ENCODE assay signal across 18 mouse cellular contexts in genomic region chr5:65717063-65717902, GRCm38 (mm10). TPM values are rescaled to one million over a fixed set of nuclear protein-coding genes. Genes with fewer than 3 reads are reported as not detected.
DNase-seq lines count a peak whose midpoint lies in the region; ATAC-seq lines count a peak whose summit lies in the region.
"Had no signal": no experiment of that assay in that cellular context is flagged by ENCODE, and none has a peak within 500 bp of the region (broad histone marks: within the 10 kb centered on the region; RNA-seq: fewer than 3 reads in every experiment).

No protein-coding gene starts in this region.

- no peak overlapping the region for H3K4me3 ChIP-seq in heart, embryonic 14.5 days (ENCODE audit: control insufficient read depth in 1 of 2, insufficient read depth in 1 of 2, low read depth in 1 of 2, low read length in 2 of 2)
- H3K4me3 ChIP-seq in liver, embryonic 13.5 days (replicated peaks), result no peak overlapping the region
- H3K4me3 ChIP-seq in limb, embryonic 10.5 days, result no peak overlapping the region
- H3K4me3 ChIP-seq: embryonic facial prominence, embryonic 13.5 days; hindbrain, embryonic 10.5 days; left cerebral cortex, adult 2 months; limb, embryonic 12.5 days; lung, embryonic 15.5 days had no signal

- intact Hi-C loops in heart, postnatal 25 days (cut with DNase I), result no loop called here

- peak overlapping the region; percentile 53 to 67 for H3K27ac ChIP-seq in heart, embryonic 14.5 days (replicated peaks in 1 of 2; ENCODE audit: control insufficient read depth in 1 of 2, insufficient read depth in 1 of 2, low read depth in 2 of 2, low read length in 2 of 2)
- peak overlapping the region; percentile 73 for H3K27ac ChIP-seq in liver, embryonic 13.5 days
- no peak overlapping the region; the same call in 1 of the 2 replicates for H3K27ac ChIP-seq in limb, embryonic 10.5 days
- H3K27ac ChIP-seq: embryonic facial prominence, embryonic 13.5 days; hindbrain, embryonic 10.5 days; left cerebral cortex, adult 2 months; limb, embryonic 12.5 days; lung, embryonic 15.5 days; macrophage had no signal

- H3K4me1 ChIP-seq in heart, embryonic 14.5 days (ENCODE audit: control insufficient read depth in 2 of 2, insufficient read depth in 2 of 2, low read length in 2 of 2), result peaks cover 2 to 5% of the 10 kb centered on the region in 2 experiments; a peak in 3 of 4 replicates
- peaks cover 24% of the 10 kb centered on the region for H3K4me1 ChIP-seq in liver, embryonic 13.5 days (replicated peaks)
- no peaks in the 10 kb centered on the region for H3K4me1 ChIP-seq in limb, embryonic 10.5 days
- H3K4me1 ChIP-seq: embryonic facial prominence, embryonic 13.5 days; hindbrain, embryonic 10.5 days; limb, embryonic 12.5 days; lung, embryonic 15.5 days had no signal

- H3K9me3 ChIP-seq in heart, embryonic 14.5 days (ENCODE audit: control insufficient read depth, low read length), result no peaks in the 10 kb centered on the region
- H3K9me3 ChIP-seq in liver, embryonic 13.5 days (replicated peaks), result no peaks in the 10 kb centered on the region
- H3K9me3 ChIP-seq in limb, embryonic 10.5 days (replicated peaks), result no peaks in the 10 kb centered on the region
- H3K9me3 ChIP-seq: embryonic facial prominence, embryonic 13.5 days; hindbrain, embryonic 10.5 days; limb, embryonic 12.5 days; lung, embryonic 15.5 days had no signal

- no peak for ATAC-seq in heart, embryonic 14.5 days (ENCODE audit: insufficient number of reproducible peaks, insufficient read depth, low FRiP score, low read depth)
- ATAC-seq in liver, embryonic 13.5 days (ENCODE audit: low read depth), result no peak

- no peaks in the 10 kb centered on the region for H3K27me3 ChIP-seq in heart, embryonic 14.5 days (ENCODE audit: control insufficient read depth, insufficient read depth, low read length)
- no peaks in the 10 kb centered on the region for H3K27me3 ChIP-seq in liver, embryonic 13.5 days
- H3K27me3 ChIP-seq in limb, embryonic 10.5 days (ENCODE audit: low read depth, poor library complexity, severe bottlenecking), result no peaks in the 10 kb centered on the region
- H3K27me3 ChIP-seq: embryonic facial prominence, embryonic 13.5 days; limb, embryonic 12.5 days; lung, embryonic 15.5 days had no signal

- no peaks in the 10 kb centered on the region for H3K36me3 ChIP-seq in heart, embryonic 14.5 days (ENCODE audit: control insufficient read depth, insufficient read depth, low read length)
- no peaks in the 10 kb centered on the region for H3K36me3 ChIP-seq in liver, embryonic 13.5 days
- no peaks in the 10 kb centered on the region for H3K36me3 ChIP-seq in limb, embryonic 10.5 days
- H3K36me3 ChIP-seq: embryonic facial prominence, embryonic 13.5 days; hindbrain, embryonic 10.5 days; limb, embryonic 12.5 days; lung, embryonic 15.5 days had no signal

- H3K4me2 ChIP-seq in heart, embryonic 14.5 days (ENCODE audit: low read length), result no peak overlapping the region
- H3K4me2 ChIP-seq in liver, embryonic 13.5 days, result no peak overlapping the region
- H3K4me2 ChIP-seq: embryonic facial prominence, embryonic 13.5 days; limb, embryonic 12.5 days; lung, embryonic 15.5 days had no signal

- H3K9ac ChIP-seq in heart, embryonic 14.5 days (ENCODE audit: low read length), result no peak overlapping the region; the same call in 1 of the 2 replicates
- no peak overlapping the region for H3K9ac ChIP-seq in liver, embryonic 13.5 days
- H3K9ac ChIP-seq: embryonic facial prominence, embryonic 13.5 days; limb, embryonic 12.5 days; lung, embryonic 15.5 days had no signal

- WGBS in heart, embryonic 14.5 days, result 74% methylated on average over 18 of the region's 18 CpGs
- 66% methylated on average over 18 of the region's 18 CpGs for WGBS in liver, embryonic 13.5 days (ENCODE audit: insufficient replicate concordance)
- 87% methylated on average over 18 of the region's 18 CpGs for WGBS in limb, embryonic 10.5 days

- DNase-seq in heart, postnatal 25 days (ENCODE audit: low spot score), result no peak
- DNase-seq in 416B (ENCODE audit: low read depth), result peak; percentile 42
- peak; percentile 70 for DNase-seq in MEL-GATA-1-ER (ENCODE audit: extremely low read depth, low read depth)
- no peak for DNase-seq in liver, embryonic 13.5 days
- no peak for DNase-seq in limb, embryonic 10.5 days (ENCODE audit: low spot score)
- DNase-seq in frontal cortex, postnatal 10 days (ENCODE audit: low spot score in 2 of 2), result no peak
- DNase-seq: cerebellum, adult 9-11 months; gastrocnemius, postnatal 14 days; midbrain, embryonic 14.5 days; retina, postnatal 1 day; thymus, postnatal 36 days had no signal

RNA-seq across cellular contexts. Expression of gene Pds5a, which starts 19.2 kb away (rescaled TPM):
- polyA plus RNA-seq in heart, embryonic 14.5 days (2014; fragmentation: Nextera tagmentation; extraction: Ambion mirVana), result 55.1 and 56.1 TPM in 2 replicates
- total RNA-seq in heart, postnatal 25 days (2021), result 10 to 100 TPM; 59.5 to 60.2 TPM
- polyA plus RNA-seq in liver, embryonic 13.5 days (2015; fragmentation: Nextera tagmentation; extraction: Ambion mirVana), result 23.1 and 26.8 TPM in 2 replicates
- 90.8 and 102 TPM in 2 replicates for polyA plus RNA-seq in limb, embryonic 10.5 days (2016; fragmentation: Nextera tagmentation; extraction: Ambion mirVana)

RNA-seq across cellular contexts. Expression of gene N4bp2, which starts 46.0 kb away (rescaled TPM):
- 25.6 and 28.1 TPM in 2 replicates for polyA plus RNA-seq in heart, embryonic 14.5 days (2014; fragmentation: Nextera tagmentation; extraction: Ambion mirVana)
- 10 to 100 TPM; 15.7 to 15.9 TPM for total RNA-seq in heart, postnatal 25 days (2021)
- polyA plus RNA-seq in liver, embryonic 13.5 days (2015; fragmentation: Nextera tagmentation; extraction: Ambion mirVana), result 9.6 and 11.5 TPM in 2 replicates
- 33.3 and 39.8 TPM in 2 replicates for polyA plus RNA-seq in limb, embryonic 10.5 days (2016; fragmentation: Nextera tagmentation; extraction: Ambion mirVana)

Comparison
In these comparisons a context has a peak if more than half of its experiments do, and no peak if none do; other contexts are left out.
1. DNase-seq: peak in 416B (single experiment) and MEL-GATA-1-ER (single experiment); none in heart, postnatal 25 days (single experiment), liver, embryonic 13.5 days (single experiment), limb, embryonic 10.5 days (single experiment) and frontal cortex, postnatal 10 days (0 of 2).